Mouse (Mus musculus) left cerebral cortex, postnatal 25 days (tissue): ENCODE measurements around the gene Mrpl45. TPM values are rescaled to one million over a fixed set of nuclear protein-coding genes. Genes with fewer than 3 reads are reported as not detected.

Experiments
- DNase-seq, 2 experiments: peaks; one replicate each; pipeline ENCODE4 v3.0.0; 2022; ENCODE audit warnings: low spot score in 2 of 2, mixed read lengths in 1 of 2
- intact Hi-C: fragments of 180-260 bp; cut with DNase I; formaldehyde crosslinking; loops from one replicate; pipeline ENCODE4 v1.15.1; 2025
- total RNA-seq, 2 experiments: library from RNA; stranded (reverse); gene quantifications; 2 replicates each; pipeline ENCODE4 v1.2.3; 2021

The Mrpl45 gene
- total RNA-seq, 2 experiments from 2014 or later: 27.0 to 27.2 TPM

DNA sequence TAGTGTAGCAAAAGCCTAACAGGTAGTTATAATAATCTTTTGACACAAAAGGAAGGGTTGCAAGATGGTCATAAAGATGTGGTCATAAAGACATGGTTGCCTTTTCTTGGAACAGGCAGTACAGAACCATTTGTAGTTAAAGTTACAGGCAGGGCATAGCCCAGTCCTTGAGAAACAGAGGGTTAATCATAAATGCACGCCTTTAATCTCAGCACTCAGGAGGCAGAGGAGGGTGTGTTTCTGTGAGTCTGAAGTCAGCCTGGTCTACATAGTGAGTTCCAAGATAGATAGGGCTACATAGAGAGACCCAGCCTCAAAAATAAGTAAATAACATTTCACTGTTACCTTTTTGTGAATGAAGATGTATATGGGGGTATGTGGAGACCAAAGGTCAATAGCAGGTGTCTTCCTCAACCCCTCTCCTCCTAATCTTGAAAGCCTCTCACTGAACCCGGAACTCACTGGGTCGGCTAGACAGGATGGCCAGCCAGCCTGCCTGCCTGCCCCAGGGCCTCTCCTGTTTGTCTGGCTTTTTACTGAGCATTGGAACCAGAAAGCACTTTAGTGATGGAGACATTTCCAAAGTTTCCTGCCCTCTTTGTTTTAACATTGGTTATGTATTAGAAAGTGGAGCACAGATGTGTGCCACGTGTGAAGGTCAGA, 37.5 kb downstream of the Mrpl45 start:
- intact Hi-C loops: loop anchor here (5.0 kb wide), 1 partner anchor 124 kb away; no protein-coding TSS in a partner anchor
- DNase-seq: no peak

- DNase-seq: no peak
- intact Hi-C loops: loop anchor here (5.0 kb wide), 1 partner anchor 123 kb away; no protein-coding TSS in a partner anchor
Measured at GRCm38 (mm10) chr11:97354646-97355045, 39.1 kb downstream of the Mrpl45 start.

DNA sequence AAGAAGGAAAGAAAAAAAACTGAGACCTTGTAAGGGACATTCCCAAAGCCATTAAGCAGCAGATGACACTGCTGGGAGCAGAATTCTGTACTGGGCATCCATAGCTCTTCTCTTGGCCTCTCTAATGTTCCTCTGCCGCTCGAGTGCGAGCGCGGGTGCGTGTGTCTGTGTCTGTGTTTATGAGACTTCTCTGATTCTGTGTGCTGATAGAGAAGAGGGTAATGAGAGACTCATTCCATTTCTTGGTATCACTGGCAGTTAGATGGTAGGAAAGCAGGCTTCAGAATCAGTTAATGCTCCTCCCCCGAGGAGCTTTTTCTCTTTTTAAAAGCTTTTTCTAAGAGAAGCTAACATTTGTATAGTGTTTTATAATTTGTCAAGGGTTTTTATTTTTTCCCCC, 39.7 kb downstream of the Mrpl45 start:
- intact Hi-C loops: no loop called here
- DNase-seq: no peak

DNA sequence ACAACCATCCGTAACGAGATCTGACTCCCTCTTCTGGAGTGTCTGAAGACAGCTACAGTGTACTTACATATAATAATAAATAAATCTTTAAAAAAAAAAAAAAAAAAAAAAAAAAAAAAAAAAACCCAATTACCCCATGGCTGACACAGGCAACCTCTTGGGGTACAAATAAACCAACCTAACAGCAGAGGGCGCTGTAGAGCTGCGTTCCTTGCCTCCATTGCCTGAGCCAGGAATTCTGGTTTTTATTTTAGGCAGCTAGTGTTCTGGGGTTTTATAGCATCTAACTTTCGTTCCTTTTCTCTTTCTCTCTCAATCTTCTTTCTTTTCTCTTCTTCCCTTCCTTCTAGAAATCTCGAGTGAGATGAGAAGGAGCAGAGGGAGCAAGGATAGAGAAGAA, 42.1 kb downstream of the Mrpl45 start:
- intact Hi-C loops: loop anchor here (1.0 kb wide), 1 partner anchor 43 kb away; no protein-coding TSS in a partner anchor
- peak; percentile 73 to 81 for DNase-seq

GRCm38 (mm10) chr11:97361948-97362648, 46.6 kb downstream of the Mrpl45 start, which contains the start of gene Socs7:
Socs7 (plus strand) TSS chr11:97362551.
- intact Hi-C loops: loop anchor here (2.0 kb wide), 1 partner anchor 39 kb away; no protein-coding TSS in a partner anchor
- peak; percentile 94 to 97 for DNase-seq

DNA sequence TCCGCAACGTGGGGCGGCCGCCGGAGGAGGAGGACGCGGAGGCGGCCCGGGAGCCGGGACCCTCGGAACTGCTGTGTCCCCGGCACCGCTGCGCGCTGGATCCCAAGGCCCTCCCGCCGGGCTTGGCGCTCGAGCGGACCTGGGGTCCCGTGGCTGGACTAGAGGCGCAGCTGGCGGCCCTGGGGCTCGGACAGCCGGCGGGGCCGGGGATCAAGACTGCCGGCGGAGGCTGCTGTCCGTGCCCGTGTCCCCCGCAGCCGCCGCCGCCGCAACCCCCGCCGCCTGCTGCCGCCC, 47.1 kb downstream of the Mrpl45 start:
- no peak for DNase-seq

GRCm38 (mm10) chr11:97362943-97363643, 47.6 kb downstream of the Mrpl45 start:
- no peak for DNase-seq
- intact Hi-C loops: loop anchor here (2.0 kb wide), 1 partner anchor 38 kb away; no protein-coding TSS in a partner anchor

More for the DNA sequence above, 47.1 kb downstream of the Mrpl45 start:
- intact Hi-C loops: loop anchor here (2.0 kb wide), 1 partner anchor 38 kb away; no protein-coding TSS in a partner anchor

DNA sequence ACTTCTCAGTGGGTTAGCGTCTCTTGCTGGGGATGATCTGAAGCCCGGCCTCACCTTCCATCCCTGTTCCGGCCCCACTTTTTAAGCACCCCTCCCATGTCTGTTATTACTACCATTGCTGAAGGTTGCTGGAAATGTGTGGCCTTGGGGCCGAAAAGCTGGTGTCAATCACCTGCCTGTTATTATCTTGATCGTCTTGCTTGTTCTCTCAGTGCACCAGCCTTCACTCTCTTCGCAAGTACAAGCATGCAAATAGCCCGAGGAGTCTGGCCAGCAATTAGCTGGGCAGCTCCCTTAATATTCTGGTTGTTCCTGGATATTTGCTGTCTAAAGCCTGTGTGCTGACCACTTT, 48.1 kb downstream of the Mrpl45 start:
- DNase-seq: no peak
- intact Hi-C loops: loop anchor here (2.0 kb wide), 1 partner anchor 37 kb away; no protein-coding TSS in a partner anchor

DNA sequence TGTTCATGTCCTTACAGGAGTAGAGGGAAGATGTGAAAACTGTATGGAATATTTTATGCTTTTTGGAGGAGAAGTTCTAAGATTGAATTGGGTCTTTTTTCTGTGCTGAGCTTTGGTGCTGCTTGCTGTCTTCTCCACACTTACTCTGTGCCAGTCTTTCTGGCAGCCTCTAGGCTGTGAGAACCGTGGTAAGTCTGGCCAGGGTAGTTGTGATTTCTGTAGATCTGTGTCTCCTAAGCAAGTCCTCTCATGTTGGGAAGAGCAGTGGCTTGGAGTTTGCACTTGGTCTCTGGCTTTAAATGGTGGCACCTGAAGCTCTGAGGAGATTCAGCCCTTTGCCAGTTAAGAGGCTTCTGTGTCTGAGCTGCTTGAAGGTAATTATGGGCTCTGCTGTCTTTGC, 50.0 kb downstream of the Mrpl45 start:
- DNase-seq: peak in 1 of 2 experiments; percentile 53
- intact Hi-C loops: no loop called here

DNA sequence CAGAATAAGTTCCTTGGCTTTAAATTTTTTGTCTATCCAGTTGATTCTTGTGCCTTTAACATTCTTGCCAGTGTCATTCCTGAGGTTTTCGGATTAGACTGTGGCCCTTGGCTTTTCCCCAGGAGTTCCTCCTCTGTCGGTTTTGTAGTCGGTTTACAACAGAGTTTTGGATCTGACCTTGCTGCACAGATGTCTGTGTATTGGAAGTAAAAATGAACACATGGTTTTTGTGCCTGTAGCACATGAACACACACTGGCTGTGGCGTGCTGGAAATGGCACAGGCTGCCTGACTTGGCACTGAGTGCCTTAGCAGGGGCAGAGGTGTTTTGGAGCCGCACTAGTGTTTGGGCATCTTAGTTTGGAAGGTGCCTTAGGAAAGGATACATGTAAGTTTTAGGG, 53.0 kb downstream of the Mrpl45 start:
- no peak for DNase-seq
- intact Hi-C loops: no loop called here

- DNase-seq: peak; percentile 51 to 92
- intact Hi-C loops: no loop called here
Measured at GRCm38 (mm10) chr11:97370329-97371091, 55.0 kb downstream of the Mrpl45 start.

DNA sequence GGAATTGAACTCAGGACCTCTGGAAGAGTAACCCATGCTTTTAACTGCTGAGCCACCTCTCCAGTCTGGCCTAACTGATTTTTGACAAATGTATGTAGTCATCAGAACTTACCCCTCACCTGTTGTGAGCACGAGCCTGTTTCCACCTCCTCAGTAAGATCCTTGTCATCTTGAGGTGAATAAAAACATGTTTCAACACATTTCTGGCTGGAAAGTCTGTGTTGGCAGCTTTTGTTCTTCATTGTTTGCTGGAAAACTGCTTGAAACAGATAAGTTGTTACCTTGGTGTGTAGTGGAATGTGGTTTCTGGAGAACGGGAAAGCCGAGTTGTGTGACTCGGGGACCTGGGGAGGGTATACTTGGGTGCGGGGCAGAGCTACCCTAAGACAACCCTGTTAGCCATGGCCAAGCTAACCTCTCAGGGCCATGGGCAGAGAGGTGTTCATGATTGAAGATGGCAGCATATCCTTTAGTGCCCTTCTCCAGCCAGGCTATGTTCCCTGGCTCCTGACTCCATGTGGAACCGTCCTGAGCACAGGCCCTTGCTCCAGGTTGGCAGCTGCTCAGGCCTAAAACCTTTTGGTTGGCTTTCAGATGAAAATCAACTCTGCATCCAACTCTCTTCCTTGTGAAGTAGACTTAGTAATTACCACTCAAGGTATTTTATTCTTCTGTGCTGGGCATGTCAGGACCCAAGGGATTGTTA, 56.8 kb downstream of the Mrpl45 start:
- intact Hi-C loops: no loop called here

GRCm38 (mm10) chr11:97373402-97373801, 57.9 kb downstream of the Mrpl45 start:
- intact Hi-C loops: no loop called here
- no peak for DNase-seq

More for the DNA sequence above, 56.8 kb downstream of the Mrpl45 start:
- DNase-seq: no peak

Other genes starting within 250 kb of the Mrpl45 start
- under 1 TPM; 0.18 to 0.30 TPM for gene Tbx21, start 200.4 kb upstream of the Mrpl45 start, total RNA-seq
- gene Tbkbp1, start 164.2 kb upstream of the Mrpl45 start, total RNA-seq: 10 to 100 TPM; 45.7 to 47.7 TPM
- gene Kpnb1, start 127.8 kb upstream of the Mrpl45 start, total RNA-seq: 100 to 1,000 TPM; 112 to 118 TPM
- 100 to 1,000 TPM; 133 to 134 TPM for gene Npepps, start 35.1 kb upstream of the Mrpl45 start, total RNA-seq
- gene Gpr179, start 36.4 kb downstream of the Mrpl45 start, total RNA-seq: under 1 TPM; 0.18 to 0.43 TPM
- 10 to 100 TPM; 87.3 to 94.1 TPM for gene Socs7, start 46.8 kb downstream of the Mrpl45 start, total RNA-seq
- 10 to 100 TPM; 63.8 to 66.5 TPM for gene Arhgap23, start 99.8 kb downstream of the Mrpl45 start, total RNA-seq
- gene 4933428G20Rik, start 184.6 kb downstream of the Mrpl45 start, total RNA-seq: not detected